Mouse (Mus musculus): ENCODE measurements at regions not wholly inside any gene's neighbourhood (a gene's known extent, or its start where the extent isn't known, plus 50 kb on each side); places are given as distances from the start of the nearest gene placed in this dataset.
A peak's percentile ranks its signal among the peaks of the same experiment; 100 is the strongest.

- H3K9me3 ChIP-seq: peaks cover 4% of the 10 kb centered on the region; the same call in 1 of the 2 replicates
- H3K4me1 ChIP-seq (replicated peaks): peaks cover 11% of the 10 kb centered on the region
- no peak overlapping the region for H3K9ac ChIP-seq (replicated peaks)
- H3K4me3 ChIP-seq (replicated peaks): no peak overlapping the region
- no peak for ATAC-seq (ENCODE audit: insufficient number of reproducible peaks, insufficient read depth, low FRiP score, low TSS enrichment, low read depth)
- no peak overlapping the region for H3K4me2 ChIP-seq
- peak overlapping the region; percentile 62; the same call in 1 of the 2 replicates for H3K27ac ChIP-seq
- no peaks in the 10 kb centered on the region for H3K36me3 ChIP-seq
- WGBS: 14% methylated on average over 7 of the region's 7 CpGs
- peaks cover 4% of the 10 kb centered on the region for H3K27me3 ChIP-seq
Observed at GRCm38 (mm10) chr8:89169484-89169883, 125.5 kb upstream of the Sall1 start.

- no peaks in the 10 kb centered on the region for H3K9me3 ChIP-seq
- H3K27me3 ChIP-seq: peaks cover 4% of the 10 kb centered on the region
- H3K4me2 ChIP-seq: no peak overlapping the region
- no peak for ATAC-seq (ENCODE audit: insufficient number of reproducible peaks, insufficient read depth, low FRiP score, low TSS enrichment, low read depth)
- no peak overlapping the region for H3K4me3 ChIP-seq (replicated peaks)
- H3K27ac ChIP-seq: no peak overlapping the region
- WGBS: 82% methylated on average over 4 of the region's 4 CpGs
- peaks cover 11% of the 10 kb centered on the region for H3K4me1 ChIP-seq (replicated peaks)
- no peak overlapping the region for H3K9ac ChIP-seq (replicated peaks)
- no peaks in the 10 kb centered on the region for H3K36me3 ChIP-seq
Observed at GRCm38 (mm10) chr8:89167026-89167425, 123.1 kb upstream of the Sall1 start.

- Histone ChIP-seq H3K36me3 (no peaks in the 10 kb centered on the region), H3K4me2 (no peak overlapping the region), H3K9ac (replicated peaks) (no peak overlapping the region), H3K9me3 (no peaks in the 10 kb centered on the region), H3K27me3 (peaks cover 7% of the 10 kb centered on the region; the same call in 1 of the 2 replicates), H3K4me3 (replicated peaks) (no peak overlapping the region), H3K4me1 (replicated peaks) (peaks cover 6% of the 10 kb centered on the region), H3K27ac (no peak overlapping the region)
- no peak for ATAC-seq (ENCODE audit: insufficient number of reproducible peaks, insufficient read depth, low FRiP score, low TSS enrichment, low read depth)
- 97% methylated on average over 1 of the region's 1 CpGs for WGBS
Observed at GRCm38 (mm10) chr8:89156909-89157308, 112.9 kb upstream of the Sall1 start.

- Histone ChIP-seq H3K9me3 (no peaks in the 10 kb centered on the region), H3K27ac (no peak overlapping the region), H3K4me3 (replicated peaks) (no peak overlapping the region), H3K36me3 (no peaks in the 10 kb centered on the region), H3K4me2 (no peak overlapping the region), H3K27me3 (peaks cover 7% of the 10 kb centered on the region; the same call in 1 of the 2 replicates), H3K4me1 (replicated peaks) (peaks cover 6% of the 10 kb centered on the region), H3K9ac (replicated peaks) (no peak overlapping the region)
- ATAC-seq (ENCODE audit: insufficient number of reproducible peaks, insufficient read depth, low FRiP score, low TSS enrichment, low read depth): no peak
- 57% methylated on average over 3 of the region's 3 CpGs for WGBS
Observed at GRCm38 (mm10) chr8:89153605-89154004, 109.6 kb upstream of the Sall1 start.

GRCm38 (mm10) chr8:89152867-89153595 is 109.1 kb upstream of the Sall1 start:
- Histone ChIP-seq H3K9ac (replicated peaks) (no peak overlapping the region), H3K4me1 (replicated peaks) (peaks cover 6% of the 10 kb centered on the region), H3K27me3 (peaks cover 7% of the 10 kb centered on the region; the same call in 1 of the 2 replicates), H3K27ac (no peak overlapping the region), H3K4me3 (replicated peaks) (no peak overlapping the region), H3K9me3 (no peaks in the 10 kb centered on the region), H3K36me3 (no peaks in the 10 kb centered on the region), H3K4me2 (no peak overlapping the region)
- ATAC-seq (ENCODE audit: insufficient number of reproducible peaks, insufficient read depth, low FRiP score, low TSS enrichment, low read depth): no peak
- WGBS: 14% methylated on average over 17 of the region's 17 CpGs

- no peaks in the 10 kb centered on the region for H3K9me3 ChIP-seq
- peaks cover 6% of the 10 kb centered on the region for H3K4me1 ChIP-seq (replicated peaks)
- peaks cover 7% of the 10 kb centered on the region; the same call in 1 of the 2 replicates for H3K27me3 ChIP-seq
- H3K9ac ChIP-seq (replicated peaks): no peak overlapping the region
- WGBS: 72% methylated on average over 8 of the region's 8 CpGs
- no peak for ATAC-seq (ENCODE audit: insufficient number of reproducible peaks, insufficient read depth, low FRiP score, low TSS enrichment, low read depth)
- H3K4me2 ChIP-seq: no peak overlapping the region
- H3K4me3 ChIP-seq (replicated peaks): no peak overlapping the region
- H3K36me3 ChIP-seq: no peaks in the 10 kb centered on the region
- H3K27ac ChIP-seq: no peak overlapping the region
Observed at GRCm38 (mm10) chr8:89152331-89152730, 108.4 kb upstream of the Sall1 start.

- WGBS: 86% methylated on average over 2 of the region's 2 CpGs
- no peak overlapping the region for H3K4me2 ChIP-seq
- H3K9me3 ChIP-seq: no peaks in the 10 kb centered on the region
- no peak for ATAC-seq (ENCODE audit: insufficient number of reproducible peaks, insufficient read depth, low FRiP score, low TSS enrichment, low read depth)
- H3K4me3 ChIP-seq (replicated peaks): no peak overlapping the region
- no peak overlapping the region for H3K9ac ChIP-seq (replicated peaks)
- peaks cover 6% of the 10 kb centered on the region for H3K4me1 ChIP-seq (replicated peaks)
- H3K27ac ChIP-seq: no peak overlapping the region
- H3K27me3 ChIP-seq: peaks cover 7% of the 10 kb centered on the region; the same call in 1 of the 2 replicates
- no peaks in the 10 kb centered on the region for H3K36me3 ChIP-seq
Observed at GRCm38 (mm10) chr8:89150952-89151351, 107.0 kb upstream of the Sall1 start.

- H3K9me3 ChIP-seq: no peaks in the 10 kb centered on the region
- no peaks in the 10 kb centered on the region for H3K36me3 ChIP-seq
- no peak overlapping the region for H3K4me3 ChIP-seq (replicated peaks)
- no peak overlapping the region for H3K4me2 ChIP-seq
- WGBS: 76% methylated on average over 8 of the region's 8 CpGs
- H3K27ac ChIP-seq: no peak overlapping the region
- no peak for ATAC-seq (ENCODE audit: insufficient number of reproducible peaks, insufficient read depth, low FRiP score, low TSS enrichment, low read depth)
- H3K27me3 ChIP-seq: peaks cover 5% of the 10 kb centered on the region; the same call in 1 of the 2 replicates
- no peak overlapping the region for H3K9ac ChIP-seq (replicated peaks)
- 0 out of 2 replicates have a peak, but pooled peaks cover 8% of the 10 kb centered on the region for H3K4me1 ChIP-seq (replicated peaks)
Observed at GRCm38 (mm10) chr8:89141529-89142235, 97.7 kb upstream of the Sall1 start.

- Histone ChIP-seq H3K4me2 (no peak overlapping the region), H3K36me3 (no peaks in the 10 kb centered on the region), H3K9ac (replicated peaks) (no peak overlapping the region), H3K27ac (no peak overlapping the region), H3K4me1 (replicated peaks) (0 out of 2 replicates have a peak, but pooled peaks cover 8% of the 10 kb centered on the region), H3K27me3 (peaks cover 5% of the 10 kb centered on the region; the same call in 1 of the 2 replicates), H3K9me3 (no peaks in the 10 kb centered on the region), H3K4me3 (replicated peaks) (no peak overlapping the region)
- no peak for ATAC-seq (ENCODE audit: insufficient number of reproducible peaks, insufficient read depth, low FRiP score, low TSS enrichment, low read depth)
- 73% methylated on average over 3 of the region's 3 CpGs for WGBS
Observed at GRCm38 (mm10) chr8:89139876-89140275, 95.9 kb upstream of the Sall1 start.

GRCm38 (mm10) chr8:89138416-89139125 is 94.6 kb upstream of the Sall1 start:
- no peak overlapping the region for H3K4me2 ChIP-seq
- H3K4me3 ChIP-seq (replicated peaks): no peak overlapping the region
- H3K9ac ChIP-seq (replicated peaks): no peak overlapping the region
- no peak for ATAC-seq (ENCODE audit: insufficient number of reproducible peaks, insufficient read depth, low FRiP score, low TSS enrichment, low read depth)
- H3K9me3 ChIP-seq: no peaks in the 10 kb centered on the region
- H3K27me3 ChIP-seq: peaks cover 5% of the 10 kb centered on the region; the same call in 1 of the 2 replicates
- no peak overlapping the region for H3K27ac ChIP-seq
- H3K4me1 ChIP-seq (replicated peaks): 0 out of 2 replicates have a peak, but pooled peaks cover 11% of the 10 kb centered on the region
- no peaks in the 10 kb centered on the region for H3K36me3 ChIP-seq
- WGBS: 81% methylated on average over 8 of the region's 8 CpGs
